Mouse (Mus musculus) lung, adult 2 months (tissue): ENCODE measurements at regions not wholly inside any gene's neighbourhood (a gene's known extent, or its start where the extent isn't known, plus 50 kb on each side); places are given as distances from the start of the nearest gene placed in this dataset.

Experiments
- DNase-seq: peaks from one replicate; pipeline ENCODE4 v3.0.0; 2022
- H3K4me1 ChIP-seq: fragments of 200-500 bp; 2 replicates; pipeline ENCODE4 v1.6.1; 2011; ENCODE audit warnings: low read length; ENCODE audit not compliant: control insufficient read depth, insufficient read depth
- H3K4me3 ChIP-seq: fragments of 200-500 bp; replicated peaks from 2 replicates; pipeline ENCODE3; 2011; ENCODE audit warnings: low read depth, mild to moderate bottlenecking, control low read depth, low read length; ENCODE audit errors: extremely low read depth
- CTCF ChIP-seq: fragments of 200-500 bp; IDR thresholded peaks from 2 replicates; pipeline ENCODE4 v1.5.1; 2011; ENCODE audit warnings: mild to moderate bottlenecking, low read length, control low read depth; ENCODE audit not compliant: insufficient read depth
- POLR2A ChIP-seq: fragments of 200-500 bp; IDR thresholded peaks from 2 replicates; pipeline ENCODE4 v1.6.1; 2011; ENCODE audit warnings: low read depth, mild to moderate bottlenecking, control low read depth, low read length, borderline replicate concordance; ENCODE audit errors: extremely low read depth
- WGBS: fragments of 180-500 bp; shearing (Covaris S2); methylation state at CpG from one replicate; pipeline ENCODE4 v1.1.7; 2018; 5-methylcytosine and 5-hydroxymethylcytosine counted together

GRCm38 (mm10) chr1:193422886-193423285 lies 52.8 kb upstream of the Camk1g start:
- H3K4me3 ChIP-seq, result no peak overlapping the region
- TF ChIP-seq POLR2A (no peak), CTCF (no peak)
- WGBS, result 58% methylated on average over 1 of the region's 1 CpGs
- DNase-seq, result no peak
- peaks cover 4% of the 10 kb centered on the region; the same call in 1 of the 2 replicates for H3K4me1 ChIP-seq

GRCm38 (mm10) chr1:193421820-193422219 lies 51.7 kb upstream of the Camk1g start:
- no peak for DNase-seq
- WGBS, result 91% methylated on average over 1 of the region's 1 CpGs
- Histone ChIP-seq H3K4me3 (no peak overlapping the region), H3K4me1 (peaks cover 4% of the 10 kb centered on the region; the same call in 1 of the 2 replicates)
- no peak for TF ChIP-seq POLR2A
- TF ChIP-seq CTCF, result no peak

GRCm38 (mm10) chr1:193421414-193421813 lies 51.3 kb upstream of the Camk1g start:
- TF ChIP-seq CTCF (no peak), POLR2A (no peak)
- Histone ChIP-seq H3K4me1 (peaks cover 4% of the 10 kb centered on the region; the same call in 1 of the 2 replicates), H3K4me3 (no peak overlapping the region)
- no peak for DNase-seq
